Mouse (Mus musculus) frontal cortex, postnatal 25 days (tissue): ENCODE measurements around the gene Kctd5.

ENCODE experiments used
- DNase-seq, 2 experiments: peaks; one replicate each; pipeline ENCODE4 v3.0.0; 2022; ENCODE audit warnings: low spot score in 2 of 2

Kctd5 gene

GRCm38 (mm10) chr17:24037360-24037759, 35.9 kb downstream of the Kctd5 start:
- DNase-seq, result no peak

GRCm38 (mm10) chr17:24036954-24037353, 36.3 kb downstream of the Kctd5 start:
- DNase-seq, result no peak

- DNase-seq, result no peak
Measured at GRCm38 (mm10) chr17:24035087-24035486, 38.2 kb downstream of the Kctd5 start.

- DNase-seq, result no peak
Measured at GRCm38 (mm10) chr17:24030551-24030950, 42.7 kb downstream of the Kctd5 start.

GRCm38 (mm10) chr17:24029477-24029876, 43.8 kb downstream of the Kctd5 start:
- no peak for DNase-seq

GRCm38 (mm10) chr17:24021375-24022199, 51.7 kb downstream of the Kctd5 start:
- no peak for DNase-seq

GRCm38 (mm10) chr17:24020696-24021095, 52.6 kb downstream of the Kctd5 start:
- DNase-seq, result no peak

- no peak for DNase-seq
Measured at GRCm38 (mm10) chr17:24015727-24016126, 57.6 kb downstream of the Kctd5 start.

- no peak for DNase-seq
Measured at GRCm38 (mm10) chr17:24014433-24014965, 58.8 kb downstream of the Kctd5 start.

GRCm38 (mm10) chr17:24012921-24013320, 60.4 kb downstream of the Kctd5 start:
- DNase-seq, result no peak

GRCm38 (mm10) chr17:24009617-24010016, 63.7 kb downstream of the Kctd5 start:
- no peak for DNase-seq

- DNase-seq, result no peak
Measured at GRCm38 (mm10) chr17:24008105-24008504, 65.2 kb downstream of the Kctd5 start.

GRCm38 (mm10) chr17:24007391-24007790, 65.9 kb downstream of the Kctd5 start:
- no peak for DNase-seq

GRCm38 (mm10) chr17:24006930-24007329, 66.4 kb downstream of the Kctd5 start:
- DNase-seq, result no peak

- no peak for DNase-seq
Measured at GRCm38 (mm10) chr17:24005049-24005448, 68.2 kb downstream of the Kctd5 start.

GRCm38 (mm10) chr17:24004071-24004665, 69.1 kb downstream of the Kctd5 start:
- DNase-seq, result no peak

GRCm38 (mm10) chr17:24000404-24000803, 72.9 kb downstream of the Kctd5 start:
- peak; percentile 56 to 65 for DNase-seq

GRCm38 (mm10) chr17:23998383-23998782, 74.9 kb downstream of the Kctd5 start:
- no peak for DNase-seq

- no peak for DNase-seq
Measured at GRCm38 (mm10) chr17:23997901-23998300, 75.4 kb downstream of the Kctd5 start, which contains the start of gene Prss22. Gene Prss22 (minus strand): TSS chr17:23998100.
